Mouse (Mus musculus): ENCODE measurements around the gene Cldn24.
"Not testable (repeated sequence)": the region's sequence is repeated elsewhere in the genome, so short reads cannot be mapped to it uniquely, and the experiment has no call there.

Cldn24 gene

GRCm38 (mm10) chr8:47821843-47822242, at the start of gene Cldn24:
Cldn24 (plus strand) TSS chr8:47822143.
- no peak for DNase-seq

GRCm38 (mm10) chr8:47772986-47773385, 49.0 kb upstream of the Cldn24 start:
- no peak for DNase-seq

GRCm38 (mm10) chr8:47777415-47777814, 44.5 kb upstream of the Cldn24 start:
- DNase-seq, result no peak

- DNase-seq, result peak; percentile 24
Observed at GRCm38 (mm10) chr8:47779589-47779988, 42.4 kb upstream of the Cldn24 start.

GRCm38 (mm10) chr8:47781881-47782280, 40.1 kb upstream of the Cldn24 start:
- peak; percentile 52 for DNase-seq

GRCm38 (mm10) chr8:47783544-47783943, 38.4 kb upstream of the Cldn24 start:
- DNase-seq, result no peak

- DNase-seq, result no peak
Observed at GRCm38 (mm10) chr8:47783944-47784343, 38.0 kb upstream of the Cldn24 start.

GRCm38 (mm10) chr8:47784436-47784835, 37.5 kb upstream of the Cldn24 start:
- no peak for DNase-seq

- no peak for DNase-seq
Observed at GRCm38 (mm10) chr8:47786323-47786722, 35.6 kb upstream of the Cldn24 start.

- DNase-seq, result no peak
Observed at GRCm38 (mm10) chr8:47787705-47788104, 34.2 kb upstream of the Cldn24 start.

GRCm38 (mm10) chr8:47791986-47792385, 30.0 kb upstream of the Cldn24 start:
- DNase-seq, result no peak

- DNase-seq, result no peak
Observed at GRCm38 (mm10) chr8:47799438-47799837, 22.5 kb upstream of the Cldn24 start.

- no peak for DNase-seq
Observed at GRCm38 (mm10) chr8:47802349-47802748, 19.6 kb upstream of the Cldn24 start.

GRCm38 (mm10) chr8:47804262-47804661, 17.7 kb upstream of the Cldn24 start:
- DNase-seq, result no peak

GRCm38 (mm10) chr8:47809970-47810665, 11.8 kb upstream of the Cldn24 start:
- no peak for DNase-seq

GRCm38 (mm10) chr8:47810666-47811015, 11.3 kb upstream of the Cldn24 start:
- no peak for DNase-seq

- DNase-seq, result no peak
Observed at GRCm38 (mm10) chr8:47811221-47811620, 10.7 kb upstream of the Cldn24 start.

GRCm38 (mm10) chr8:47819034-47819433, 2.9 kb upstream of the Cldn24 start:
- no peak for DNase-seq

- DNase-seq, result peak; percentile 58
Observed at GRCm38 (mm10) chr8:47820914-47821772, 800 bp upstream of the Cldn24 start.

- not testable (repeated sequence) for DNase-seq
Observed at GRCm38 (mm10) chr8:47822541-47822940, 598 bp downstream of the Cldn24 start.

- DNase-seq, result no peak
Observed at GRCm38 (mm10) chr8:47823777-47824176, 1.8 kb downstream of the Cldn24 start.

GRCm38 (mm10) chr8:47824182-47824581, 2.2 kb downstream of the Cldn24 start, which contains the start of gene Cldn22:
Cldn22 (plus strand) TSS chr8:47824482.
- no peak for DNase-seq

GRCm38 (mm10) chr8:47825596-47825995, 3.7 kb downstream of the Cldn24 start:
- DNase-seq, result no peak

GRCm38 (mm10) chr8:47826911-47827310, 5.0 kb downstream of the Cldn24 start:
- no peak for DNase-seq
